Mouse (Mus musculus): Measurements from ENCODE around the gene Txlna.

Gene Txlna

DNA sequence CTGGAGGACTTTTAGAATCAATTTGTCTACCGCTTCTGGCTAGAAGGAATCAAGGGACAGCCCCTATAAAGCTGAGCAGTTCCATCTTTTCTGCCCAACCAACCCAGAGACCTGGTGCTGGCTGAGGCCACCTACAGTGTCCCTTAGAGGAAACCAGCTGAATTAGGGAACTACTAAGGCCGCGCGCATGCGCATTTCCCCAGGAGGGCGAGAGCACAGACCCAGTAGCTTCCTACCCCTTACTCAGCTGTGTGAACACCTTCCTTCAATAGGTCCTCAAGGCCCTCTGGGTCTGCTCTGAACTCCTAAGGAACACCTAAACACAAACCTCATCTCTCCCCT is 15.9 kb downstream of the Txlna start:
- DNase-seq (ENCODE audit: low spot score in 2 of 2), result no peak

GRCm38 (mm10) chr4:129624281-129625028 is 16.4 kb downstream of the Txlna start:
- peak; percentile 43 to 82 for DNase-seq (ENCODE audit: low spot score in 2 of 2)

GRCm38 (mm10) chr4:129623681-129624091 is 17.2 kb downstream of the Txlna start, which contains the start of gene Ccdc28b:
Gene Ccdc28b, minus strand, starts transcription at chr4:129623947.
- DNase-seq (ENCODE audit: low spot score in 2 of 2), result peak in 1 of 2 experiments; percentile 35

GRCm38 (mm10) chr4:129622803-129623535 is 17.9 kb downstream of the Txlna start:
- DNase-seq (ENCODE audit: low spot score in 2 of 2), result no peak

DNA sequence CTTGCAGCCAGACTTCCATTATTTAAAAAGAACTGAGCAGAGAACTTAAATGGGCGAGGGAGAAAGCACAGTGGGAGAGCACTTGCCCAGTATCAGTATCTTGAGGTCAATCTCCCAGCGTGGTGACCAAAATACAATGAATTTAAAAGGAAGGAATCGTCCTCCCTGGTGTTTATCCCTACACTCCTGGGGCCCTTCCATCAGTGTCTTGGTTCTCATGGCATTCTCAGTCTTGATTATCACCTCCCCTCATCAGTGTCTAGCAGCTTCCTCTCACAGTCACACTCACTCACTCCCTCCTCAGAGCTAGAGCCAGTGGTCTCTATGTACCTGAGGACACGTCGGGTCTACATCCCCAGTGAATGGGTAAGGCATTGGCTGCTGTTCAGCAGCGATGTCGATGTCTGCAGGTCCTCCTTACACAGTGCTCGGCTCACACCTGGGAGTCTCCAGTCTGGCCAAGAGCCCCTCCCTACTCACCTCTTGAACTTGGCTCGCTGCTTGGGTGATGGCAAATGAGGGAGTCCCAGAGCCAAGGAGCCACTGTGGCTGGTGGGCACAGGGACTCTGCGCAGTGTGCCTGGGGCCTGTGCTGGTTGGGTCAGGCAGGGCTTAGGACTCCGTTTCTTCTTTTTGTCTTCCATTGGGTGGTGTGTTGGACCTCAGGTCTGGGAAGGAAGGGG is 18.6 kb downstream of the Txlna start:
- DNase-seq (ENCODE audit: low spot score in 2 of 2), result no peak

- DNase-seq (ENCODE audit: low spot score in 2 of 2), result no peak
Observed at GRCm38 (mm10) chr4:129621283-129621841, 19.5 kb downstream of the Txlna start.

GRCm38 (mm10) chr4:129620419-129621282 is 20.2 kb downstream of the Txlna start:
- DNase-seq (ENCODE audit: low spot score in 2 of 2), result no peak

DNA sequence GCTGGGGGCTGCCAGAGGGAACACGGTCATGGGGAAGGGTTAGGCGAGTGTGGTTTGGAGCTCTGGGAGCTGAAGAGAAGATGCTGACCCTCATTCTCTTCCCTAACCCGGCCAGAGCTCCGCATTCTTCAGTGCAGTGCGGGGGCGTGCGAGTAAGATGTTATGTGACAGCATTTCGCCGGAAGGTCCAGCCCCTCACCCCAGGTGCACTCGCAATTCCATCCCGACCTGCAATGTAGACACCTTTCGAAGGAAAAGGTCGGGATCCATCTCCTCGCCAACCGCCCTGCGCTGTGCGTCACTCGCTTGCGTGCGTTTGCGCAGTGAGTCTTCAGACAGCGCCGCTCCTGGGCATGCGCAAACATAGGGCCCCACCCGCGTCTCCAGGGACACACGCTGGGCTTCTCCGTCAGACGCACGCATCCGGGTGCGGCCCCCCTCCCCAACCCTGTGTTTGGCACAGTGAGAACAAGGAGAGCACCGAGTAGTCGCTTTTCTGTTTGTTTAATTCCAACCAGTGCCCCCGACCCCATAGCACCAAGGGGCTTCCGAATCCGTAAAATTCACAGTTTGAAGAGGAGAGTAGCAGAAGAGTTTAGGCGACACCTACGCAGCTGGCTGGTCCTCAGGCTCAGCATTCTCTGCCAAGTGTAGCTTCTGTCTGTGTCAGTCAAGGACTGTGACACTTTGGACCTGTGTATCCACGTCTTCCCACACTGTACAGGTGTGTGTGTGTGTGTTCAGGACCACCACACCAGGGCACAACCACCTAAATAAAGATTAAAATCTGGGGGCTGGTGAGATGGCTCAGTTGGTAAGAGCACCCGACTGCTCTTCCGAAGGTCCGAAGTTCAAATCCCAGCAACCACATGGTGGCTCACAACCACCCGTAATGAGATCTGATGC is 21.8 kb downstream of the Txlna start, which contains the start of gene Iqcc:
TSS of gene Iqcc (minus strand) at position 314 of the 906 bp plus-strand sequence.
- peak; percentile 85 to 95 for DNase-seq (ENCODE audit: low spot score in 2 of 2)

- no peak for DNase-seq (ENCODE audit: low spot score in 2 of 2)
Observed at GRCm38 (mm10) chr4:129618031-129618430, 22.8 kb downstream of the Txlna start.

DNA sequence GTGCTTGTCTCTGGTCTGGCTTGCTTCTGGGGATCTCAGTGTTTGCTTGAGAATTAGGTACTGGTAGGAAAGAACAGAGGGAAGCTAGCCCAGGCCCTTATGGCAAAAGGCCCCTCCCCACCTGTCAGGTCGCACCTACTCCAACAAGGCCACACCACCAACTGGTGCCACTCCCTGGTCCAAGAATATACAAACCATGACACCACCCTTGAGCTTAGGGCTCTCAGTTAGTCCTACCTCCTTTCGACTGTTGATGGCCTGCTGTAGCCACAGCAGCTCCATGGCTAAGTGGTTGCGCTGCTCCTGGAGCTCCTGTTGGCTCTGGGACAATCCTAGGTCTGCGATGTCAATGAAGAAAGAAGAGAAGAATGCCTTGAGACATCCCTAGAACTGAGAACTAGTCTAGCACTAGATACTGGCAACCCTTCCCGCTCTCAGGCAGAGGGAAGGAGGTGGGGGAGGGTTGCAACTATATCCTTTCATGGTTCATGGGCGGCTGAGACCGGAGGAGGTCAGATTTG is 23.7 kb downstream of the Txlna start:
- DNase-seq (ENCODE audit: low spot score in 2 of 2), result no peak

GRCm38 (mm10) chr4:129616631-129617030 is 24.2 kb downstream of the Txlna start:
- DNase-seq (ENCODE audit: low spot score in 2 of 2), result no peak

DNA sequence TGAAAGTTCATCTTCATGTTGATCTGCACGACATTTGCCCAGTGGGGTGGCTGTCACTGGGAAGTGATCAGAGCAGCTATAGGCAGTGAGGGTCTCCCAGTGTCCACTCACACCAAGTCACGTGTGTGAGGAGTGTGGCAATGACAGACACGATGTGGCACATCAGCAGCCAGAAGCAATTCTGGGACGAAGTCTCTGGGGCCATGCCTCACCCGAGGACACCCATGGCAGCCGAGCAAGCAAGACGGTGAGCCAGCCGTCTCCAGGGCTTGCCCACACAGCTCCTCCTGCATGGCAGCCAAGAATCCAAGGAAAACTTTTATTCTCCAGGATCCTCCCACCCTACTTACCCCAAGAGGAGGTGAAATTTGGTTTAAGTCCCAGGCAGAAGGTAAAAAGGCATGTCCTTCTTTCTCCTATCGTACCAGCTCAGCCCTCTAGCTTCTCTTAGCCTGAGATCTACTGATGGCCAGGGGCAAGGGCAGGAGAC is 25.0 kb downstream of the Txlna start:
- no peak for DNase-seq (ENCODE audit: low spot score in 2 of 2)

- DNase-seq (ENCODE audit: low spot score in 2 of 2), result no peak
Observed at GRCm38 (mm10) chr4:129614093-129614492, 26.8 kb downstream of the Txlna start, which contains the start of gene Dcdc2b. Gene Dcdc2b, minus strand, starts transcription at chr4:129614257.

DNA sequence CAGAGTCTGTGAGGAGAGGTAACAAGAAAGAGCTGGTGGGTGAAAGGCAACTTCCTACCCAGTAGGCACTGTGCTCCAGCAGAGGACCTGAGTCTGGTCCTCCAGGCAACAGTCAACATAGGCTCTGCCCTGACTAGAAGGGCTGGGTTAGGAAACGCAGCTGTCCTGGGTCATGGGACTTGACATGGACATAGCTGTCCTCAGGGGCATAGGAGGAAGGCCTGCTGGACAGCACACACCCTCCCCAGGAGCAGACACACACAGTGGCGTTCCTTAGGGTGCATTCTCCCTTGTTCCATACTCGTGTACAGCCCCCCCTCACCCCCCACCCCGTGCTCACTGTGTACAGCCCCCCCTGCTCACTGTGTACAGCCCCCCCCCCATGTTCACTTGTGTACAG is 30.4 kb downstream of the Txlna start:
- no peak for DNase-seq (ENCODE audit: low spot score in 2 of 2)

DNA sequence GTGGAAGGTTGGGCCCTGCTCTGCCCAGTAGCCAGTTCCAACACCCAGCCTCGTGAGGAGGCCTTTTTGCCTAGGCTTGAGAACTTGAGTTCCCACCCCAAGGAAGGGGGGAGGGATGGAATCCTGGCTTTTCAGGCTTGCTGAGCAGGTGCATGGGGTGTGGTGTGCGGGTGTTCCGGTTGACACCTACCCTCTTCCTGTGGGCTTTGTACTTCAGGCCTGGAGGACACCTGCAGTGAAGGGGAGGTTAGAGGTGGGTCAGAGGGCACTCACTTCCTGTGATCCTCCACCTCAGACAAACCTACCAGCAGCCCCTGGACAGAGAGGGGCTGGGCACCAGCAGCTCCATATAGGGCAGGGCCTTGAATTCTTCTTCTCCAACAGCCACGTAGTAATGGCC is 30.8 kb downstream of the Txlna start:
- no peak for DNase-seq (ENCODE audit: low spot score in 2 of 2)

GRCm38 (mm10) chr4:129609139-129609631 is 31.7 kb downstream of the Txlna start:
- no peak for DNase-seq (ENCODE audit: low spot score in 2 of 2)

DNA sequence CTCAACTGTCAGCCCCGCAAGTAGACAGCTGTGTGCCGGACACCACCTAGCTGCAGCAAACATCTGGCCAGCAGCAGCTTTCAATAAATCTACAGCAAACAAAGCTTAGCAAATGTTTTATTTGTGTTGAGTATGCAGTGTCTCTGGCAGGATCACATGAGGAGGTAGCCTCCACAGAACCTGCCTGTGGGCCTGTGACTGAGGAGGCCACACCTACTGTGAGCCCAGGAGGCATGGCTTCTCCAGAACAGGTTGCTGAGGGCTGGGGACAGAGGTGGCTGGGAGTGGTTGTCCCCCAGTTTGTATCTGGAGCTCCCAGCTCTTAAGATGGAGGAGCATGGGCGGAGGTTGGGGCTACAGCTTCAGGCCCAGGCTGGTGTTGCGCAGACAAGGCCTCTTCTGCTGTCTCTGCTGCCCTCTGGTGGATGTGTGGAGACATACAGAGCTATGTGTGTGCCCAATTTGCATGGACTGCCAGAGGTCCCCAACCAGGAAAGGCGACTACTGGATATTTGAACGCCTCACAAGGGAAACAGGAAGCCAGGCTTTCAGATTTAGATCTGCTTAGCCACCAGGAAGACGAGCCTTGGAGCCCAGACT is 32.3 kb downstream of the Txlna start:
- DNase-seq (ENCODE audit: low spot score in 2 of 2), result peak; percentile 46 to 55

GRCm38 (mm10) chr4:129600233-129601158 is 40.4 kb downstream of the Txlna start, which contains the start of the genes Eif3i and Tmem234:
Gene Eif3i, minus strand, starts transcription at chr4:129600648.
Gene Tmem234, plus strand, starts transcription at chr4:129600668.
- DNase-seq (ENCODE audit: low spot score in 2 of 2), result peak; percentile 69 to 74

Data from urinary bladder, adult 18-20 months (tissue).